18 mouse cellular contexts compared by ENCODE assay signal in genomic region chr3:106291894-106292293, GRCm38 (mm10).
"Had no signal": no experiment of that assay in that cellular context is flagged by ENCODE, and none has a peak within 500 bp of the region (broad histone marks: within the 10 kb centered on the region; RNA-seq: fewer than 3 reads in every experiment).

No protein-coding gene starts in this region.

- H3K4me3 ChIP-seq: midbrain, embryonic 10.5 days; myocyte; neural tube, embryonic 13.5 days; neural tube, embryonic 15.5 days had no signal

- H3K9ac ChIP-seq: liver, embryonic 14.5 days; lung, embryonic 14.5 days; neural tube, embryonic 13.5 days; neural tube, embryonic 15.5 days had no signal

- H3K4me1 ChIP-seq: midbrain, embryonic 10.5 days; neural tube, embryonic 13.5 days; neural tube, embryonic 15.5 days had no signal

- H3K27me3 ChIP-seq: neural tube, embryonic 13.5 days; neural tube, embryonic 15.5 days had no signal

- H3K4me2 ChIP-seq: lung, embryonic 14.5 days; neural tube, embryonic 13.5 days; neural tube, embryonic 15.5 days had no signal

- H3K36me3 ChIP-seq: midbrain, embryonic 10.5 days; neural tube, embryonic 13.5 days; neural tube, embryonic 15.5 days had no signal

- H3K9me3 ChIP-seq: midbrain, embryonic 10.5 days had no signal

- H3K27ac ChIP-seq: liver, embryonic 14.5 days; midbrain, embryonic 10.5 days; neural tube, embryonic 13.5 days; neural tube, embryonic 15.5 days had no signal

- DNase-seq: lung, adult 18-20 months; lung, embryonic 14.5 days; lung, postnatal 10 days; lung, postnatal 4 days; midbrain, embryonic 14.5 days; retina, postnatal 1 day; right cerebral cortex, adult 18-20 months; right cerebral cortex, postnatal 25 days; right cerebral cortex, postnatal 4 days; spleen, adult 18-20 months; thymus, adult 18-20 months; thymus, postnatal 14 days; thymus, postnatal 36 days had no signal
